Mouse (Mus musculus): ENCODE data around the gene Zfpm1. TPM values are rescaled to one million over a fixed set of nuclear protein-coding genes. Genes with fewer than 3 reads are reported as not detected.

Gene Zfpm1
- total RNA-seq, 2 experiments from 2014 or later: 8.6 to 12.2 TPM

DNA sequence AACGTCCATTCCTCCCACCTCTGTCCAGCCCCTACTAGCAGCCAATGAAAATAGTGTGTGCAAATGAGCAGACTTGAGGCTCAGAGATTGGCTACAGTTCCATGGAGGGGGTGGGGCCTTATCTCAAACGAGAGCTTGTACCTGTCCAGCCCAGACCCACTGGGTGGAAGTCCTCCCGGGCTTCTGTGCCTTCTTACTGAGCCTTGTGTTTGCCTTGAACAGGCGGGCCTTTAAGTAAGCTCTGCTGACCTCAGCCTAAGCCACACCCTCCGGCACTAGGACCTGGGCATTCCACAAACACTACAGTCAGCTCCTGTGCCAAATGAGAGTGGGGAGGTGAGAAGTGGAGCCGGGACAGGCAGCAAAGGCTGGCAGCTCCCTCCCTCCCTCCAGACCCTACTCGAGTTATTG is 12.3 kb downstream of the Zfpm1 start:
- no peak for DNase-seq
- intact Hi-C loops (cut with DNase I): no loop called here

DNA sequence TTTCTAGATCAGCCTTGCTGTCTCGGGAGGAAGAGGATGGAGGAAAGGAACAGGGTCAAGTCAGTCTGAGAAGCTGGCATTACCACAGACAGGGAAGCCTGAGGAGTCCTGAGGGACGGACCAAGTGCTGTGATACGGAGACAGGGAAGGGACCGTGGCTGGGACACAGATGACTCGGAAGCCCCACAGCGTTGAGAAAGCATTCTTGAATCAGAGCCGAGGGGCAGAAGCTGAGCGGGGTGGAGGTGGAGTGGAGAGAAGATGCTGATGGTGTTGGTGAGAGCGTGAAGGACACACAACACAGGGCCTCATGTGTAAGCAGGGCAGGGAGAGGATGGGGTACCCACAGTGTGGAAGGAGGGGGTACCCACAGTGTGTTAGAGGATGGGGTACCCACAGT is 13.4 kb downstream of the Zfpm1 start:
- no peak for DNase-seq
- intact Hi-C loops (cut with DNase I): no loop called here

DNA sequence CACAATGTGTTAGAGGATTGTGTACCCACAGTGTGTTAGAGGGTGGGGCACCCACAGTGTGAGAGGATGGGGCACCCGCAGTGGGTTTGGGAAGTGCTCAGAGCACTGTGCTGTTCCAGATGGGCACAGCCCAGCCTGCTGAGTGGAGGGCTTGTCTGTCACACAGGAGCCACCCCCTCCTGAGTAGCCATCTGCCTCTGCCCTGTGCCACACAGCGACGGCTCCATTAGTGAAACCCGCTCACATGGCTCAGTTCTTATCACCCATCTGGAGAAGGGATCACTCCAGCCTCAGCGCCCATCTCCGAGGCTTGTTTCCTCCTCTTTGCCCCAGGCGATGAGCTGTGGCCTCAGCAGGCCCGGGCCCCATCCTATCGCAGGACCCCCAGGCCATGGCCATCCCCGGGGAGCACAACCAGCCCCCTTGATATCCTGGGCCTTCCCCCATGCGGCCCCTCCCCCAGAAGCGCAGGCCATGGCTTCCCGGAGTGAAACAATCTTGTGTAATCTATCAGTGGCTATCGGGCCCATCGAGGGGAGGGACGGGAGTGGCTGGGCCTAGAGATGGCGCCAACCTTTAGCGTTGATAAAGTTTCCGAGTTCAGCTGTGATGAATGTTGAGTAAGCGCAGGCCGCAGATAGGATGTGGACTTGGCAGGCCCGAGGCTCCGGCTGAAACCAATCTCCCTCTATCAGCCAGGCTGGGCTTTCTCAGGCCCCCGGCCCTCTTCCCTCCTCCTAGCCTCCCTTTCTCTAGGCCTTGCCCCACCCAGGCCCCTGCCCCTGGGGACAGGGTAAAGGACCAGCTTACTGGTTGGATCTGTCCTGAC is 14.4 kb downstream of the Zfpm1 start:
- peak; percentile 90 for DNase-seq
- intact Hi-C loops (cut with DNase I): no loop called here

DNA sequence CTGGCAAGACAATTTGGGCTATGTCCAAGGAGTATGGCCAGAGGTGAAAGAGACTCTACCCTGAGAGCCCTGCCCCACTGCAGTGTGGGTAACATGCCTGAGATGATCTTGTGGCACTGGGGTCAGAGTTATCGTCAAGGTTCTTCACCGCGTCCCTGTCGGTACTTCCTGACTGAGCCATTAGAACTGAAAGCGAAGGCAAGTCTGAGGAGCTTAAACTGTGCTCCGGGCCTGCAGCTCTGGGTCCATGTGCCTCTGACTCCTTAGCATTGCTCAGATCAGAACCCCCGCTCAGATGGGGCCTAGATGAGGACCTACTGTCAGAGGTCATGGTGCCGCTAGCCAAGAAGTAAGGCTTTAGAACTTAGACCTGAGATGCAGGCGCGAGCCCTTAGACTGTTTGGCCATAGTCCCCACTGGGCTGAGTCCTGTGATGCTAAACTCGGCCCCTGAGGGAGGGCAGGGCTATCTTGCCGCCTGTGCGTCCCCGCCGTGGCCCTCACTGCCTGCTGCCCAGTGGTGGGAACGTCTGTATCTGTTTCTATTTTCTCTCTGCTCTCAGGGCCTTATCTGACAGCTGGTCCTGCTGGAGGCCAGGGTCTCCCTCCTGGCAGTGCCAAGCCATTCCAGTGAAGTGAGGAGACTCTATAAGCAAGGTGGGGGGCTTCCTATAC is 17.8 kb downstream of the Zfpm1 start:
- DNase-seq: no peak
- intact Hi-C loops (cut with DNase I): no loop called here

DNA sequence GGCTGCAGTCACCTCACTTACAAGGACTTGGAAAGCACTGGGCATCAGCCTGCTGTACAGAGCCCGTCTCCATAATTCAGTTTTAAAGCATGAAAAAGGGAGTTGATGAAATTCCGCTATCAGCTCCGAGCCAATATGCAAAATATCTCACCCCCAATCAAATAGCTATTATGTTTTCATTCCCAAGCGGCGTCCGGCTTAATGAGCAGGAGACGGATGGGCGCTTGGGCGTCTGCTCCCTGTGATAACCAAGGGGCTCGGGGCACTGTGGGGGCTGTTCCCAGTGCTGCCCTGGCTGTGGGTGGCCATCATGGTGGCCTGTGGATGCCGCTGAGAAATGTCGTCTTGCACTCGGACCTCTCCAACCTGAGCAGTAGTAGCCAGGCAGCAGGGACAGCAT is 19.1 kb downstream of the Zfpm1 start:
- intact Hi-C loops (cut with DNase I): no loop called here
- DNase-seq: no peak

DNA sequence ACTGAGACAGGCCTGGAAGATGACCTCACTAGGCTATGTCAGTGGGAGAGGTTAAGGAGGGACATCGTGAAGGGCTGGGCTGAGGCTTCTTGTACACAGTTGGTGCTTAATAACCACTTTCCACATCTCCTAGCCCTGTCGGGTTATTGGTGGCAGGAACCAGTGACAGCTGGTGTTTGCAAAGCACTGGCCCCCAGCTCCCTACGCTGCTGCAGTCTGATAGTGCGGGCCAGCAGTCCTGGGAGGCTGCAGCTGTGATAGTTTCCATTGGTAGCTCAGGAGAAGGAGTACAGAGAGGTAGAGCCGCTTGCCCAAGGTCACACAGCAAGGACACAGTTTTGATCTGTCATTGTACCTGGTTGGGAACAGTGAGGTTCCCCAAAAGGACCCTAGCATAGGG is 19.9 kb downstream of the Zfpm1 start:
- intact Hi-C loops (cut with DNase I): no loop called here
- DNase-seq: no peak

DNA sequence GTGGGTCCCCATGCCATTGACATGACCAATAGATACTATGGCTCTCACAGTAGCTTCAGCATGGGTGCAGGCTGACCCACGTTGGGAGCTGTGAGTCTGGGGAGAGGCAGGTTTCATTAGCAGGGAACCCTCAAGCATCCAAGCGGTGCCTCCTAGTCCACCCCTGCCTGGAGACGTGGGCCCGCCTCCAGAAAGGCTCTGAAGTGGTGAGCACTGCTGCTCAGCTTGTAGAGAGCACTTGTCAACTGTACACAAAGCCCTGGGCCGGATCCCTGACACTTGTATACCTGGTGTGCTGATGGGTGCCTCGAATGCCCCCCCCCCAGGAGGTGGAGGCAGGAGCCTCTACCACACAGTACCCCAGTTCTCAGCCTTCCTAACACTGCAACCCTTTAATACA is 21.5 kb downstream of the Zfpm1 start:
- intact Hi-C loops (cut with DNase I): no loop called here
- DNase-seq: no peak

DNA sequence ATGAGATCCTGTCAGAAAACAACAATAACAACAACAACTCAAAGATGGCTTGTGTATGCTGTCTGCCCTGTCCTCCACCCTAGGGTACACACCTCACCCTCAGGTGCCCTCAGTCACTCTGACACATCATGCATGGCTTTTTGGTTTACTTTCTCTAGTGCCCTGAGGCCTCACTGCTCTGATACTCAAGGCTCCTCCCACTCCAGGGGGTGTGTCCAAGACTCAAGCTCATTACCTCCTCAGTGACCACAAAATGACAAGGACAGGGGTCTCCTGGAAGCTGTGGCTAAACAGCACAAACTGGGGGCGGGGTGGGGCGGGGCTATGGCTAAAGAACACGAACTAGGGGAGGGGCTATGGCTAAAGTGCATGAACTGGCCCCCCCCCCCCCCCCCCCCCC is 22.1 kb downstream of the Zfpm1 start:
- intact Hi-C loops (cut with DNase I): no loop called here

DNA sequence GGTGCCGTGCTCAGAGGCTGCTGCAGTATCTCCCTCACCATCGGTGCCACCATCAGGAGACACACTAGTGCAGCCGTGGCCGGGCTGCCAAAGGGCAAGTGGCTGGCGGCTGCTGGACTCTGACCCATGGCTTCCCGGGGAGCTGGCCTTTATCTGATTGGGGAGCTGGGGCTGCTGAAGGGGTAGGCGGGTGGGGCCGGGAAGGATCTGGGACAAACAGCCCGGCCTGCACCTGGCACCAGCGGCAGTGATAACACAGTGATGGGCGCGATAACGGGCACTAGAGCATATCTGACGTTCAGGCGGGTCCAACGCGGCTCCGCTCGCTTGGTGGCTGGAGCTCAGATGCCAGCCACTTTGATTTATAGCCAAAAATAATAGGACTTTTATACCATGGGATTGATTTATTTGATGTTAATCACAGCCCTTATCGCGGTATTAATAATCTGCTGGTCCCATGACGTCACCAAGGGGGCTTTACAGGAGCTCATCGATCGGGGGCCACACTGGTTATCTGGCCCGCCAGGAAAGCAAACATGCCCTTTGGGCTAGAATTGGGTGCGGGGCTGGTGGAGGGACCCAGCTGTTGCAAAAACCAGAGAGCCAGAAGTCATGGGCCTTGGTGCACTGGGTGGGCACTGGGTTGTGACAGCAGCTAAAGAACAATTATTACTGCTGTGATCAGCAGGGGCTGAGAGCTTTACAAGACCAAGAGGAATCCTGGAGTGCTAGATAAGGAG is 24.9 kb downstream of the Zfpm1 start:
- no peak for DNase-seq
- intact Hi-C loops (cut with DNase I): no loop called here

More for the DNA sequence above, 22.1 kb downstream of the Zfpm1 start:
- DNase-seq: no peak

DNA sequence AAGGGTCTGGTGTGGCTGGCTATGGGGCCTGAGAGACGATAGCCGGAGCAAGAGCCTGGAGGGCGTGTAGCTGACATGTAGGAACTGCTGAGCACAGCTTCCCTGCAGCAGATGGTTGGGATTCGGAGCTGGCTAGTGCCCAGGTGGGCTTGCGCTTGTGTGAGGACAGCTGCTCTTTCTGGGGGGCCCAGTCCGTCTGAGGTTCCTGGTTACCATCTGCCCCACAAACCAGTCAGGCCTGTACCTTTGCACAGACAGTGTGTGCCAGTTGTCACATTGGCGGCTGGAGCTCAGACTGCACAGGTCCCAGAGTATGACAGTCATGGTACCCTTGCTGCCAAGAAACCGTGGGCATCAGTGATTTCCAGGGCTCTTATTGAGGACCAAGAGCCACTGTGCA is 25.9 kb downstream of the Zfpm1 start:
- peak; percentile 95 for DNase-seq
- intact Hi-C loops (cut with DNase I): no loop called here

DNA sequence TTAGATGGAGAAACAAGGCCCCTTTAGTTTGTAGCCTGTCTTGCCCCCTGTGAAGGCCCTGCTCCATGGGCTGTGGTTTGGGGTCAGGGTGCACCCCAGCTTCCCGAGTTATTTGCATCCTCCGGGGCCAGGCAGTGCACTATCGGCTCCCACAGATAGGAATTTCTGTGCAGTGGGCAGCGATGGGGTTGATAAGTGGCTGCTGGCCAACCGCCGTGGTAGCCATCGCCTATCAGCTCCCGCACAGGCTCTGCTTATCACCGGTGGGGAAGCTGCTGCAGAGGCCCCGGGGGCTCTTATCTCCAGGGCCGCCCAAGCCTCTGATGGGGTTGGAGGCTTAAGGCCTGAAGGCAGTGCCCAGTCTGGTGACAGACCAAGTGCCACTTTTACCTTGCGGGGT is 27.3 kb downstream of the Zfpm1 start:
- no peak for DNase-seq
- intact Hi-C loops (cut with DNase I): no loop called here

DNA sequence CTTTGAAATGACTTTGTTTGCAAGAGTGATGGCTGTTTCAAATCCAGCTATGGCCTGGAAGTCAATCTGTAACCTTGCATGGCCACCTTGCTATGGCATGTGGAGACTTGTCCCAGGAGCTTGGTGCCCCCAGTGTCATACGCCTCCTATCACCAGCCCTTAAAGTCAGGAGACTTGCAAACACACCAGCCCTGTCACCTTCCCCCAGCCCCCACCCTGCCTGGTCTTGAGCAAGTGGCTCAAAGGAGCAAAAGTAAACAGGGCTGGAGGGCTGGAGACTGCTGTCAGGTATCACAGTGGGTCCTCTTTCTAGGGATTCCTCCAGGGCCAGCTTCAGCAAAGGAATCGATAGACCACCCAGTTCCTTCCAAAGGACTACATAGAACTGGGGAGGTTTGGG is 29.2 kb downstream of the Zfpm1 start:
- no peak for DNase-seq
- intact Hi-C loops (cut with DNase I): no loop called here

DNA sequence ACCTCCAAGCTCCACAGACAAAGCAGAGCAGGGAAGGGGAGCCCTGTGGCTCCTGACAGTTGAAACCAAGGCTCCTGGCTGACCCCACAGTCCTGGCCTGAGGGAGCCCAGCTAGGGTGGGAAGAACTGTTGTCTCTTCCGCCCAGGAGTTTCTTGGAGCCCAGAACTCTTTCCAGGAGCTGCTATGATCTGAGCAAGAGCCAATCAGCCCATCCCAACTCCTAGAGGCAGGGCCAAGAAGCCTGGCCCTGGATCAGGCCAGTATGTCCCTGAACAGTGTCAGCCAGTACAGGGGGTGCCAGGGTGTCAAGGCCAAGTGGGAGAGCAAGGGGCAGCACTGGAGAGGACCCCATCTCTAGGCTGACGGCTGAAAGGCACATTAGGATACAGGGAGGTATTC is 30.6 kb downstream of the Zfpm1 start:
- DNase-seq: no peak
- intact Hi-C loops (cut with DNase I): no loop called here

DNA sequence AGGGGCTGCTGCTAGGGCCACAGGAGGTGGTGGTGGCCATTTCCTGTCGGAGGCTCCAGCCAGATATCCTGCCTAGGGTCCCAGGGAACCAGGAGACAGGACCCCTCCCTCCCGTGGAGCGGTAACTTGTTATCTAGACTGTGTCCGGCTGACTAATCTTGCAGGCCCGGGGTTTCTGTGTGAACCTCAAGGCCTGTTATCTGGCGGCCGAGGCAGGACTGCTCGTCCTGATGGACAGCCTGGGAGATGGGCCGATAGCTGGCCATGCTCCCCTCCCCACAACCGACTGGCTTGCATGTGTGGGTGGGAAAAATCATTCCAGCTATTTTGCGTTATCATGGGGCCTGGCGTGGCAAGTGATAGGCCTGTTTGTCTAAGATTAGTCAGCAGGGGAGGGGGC is 31.4 kb downstream of the Zfpm1 start:
- intact Hi-C loops (cut with DNase I): no loop called here
- DNase-seq: no peak

DNA sequence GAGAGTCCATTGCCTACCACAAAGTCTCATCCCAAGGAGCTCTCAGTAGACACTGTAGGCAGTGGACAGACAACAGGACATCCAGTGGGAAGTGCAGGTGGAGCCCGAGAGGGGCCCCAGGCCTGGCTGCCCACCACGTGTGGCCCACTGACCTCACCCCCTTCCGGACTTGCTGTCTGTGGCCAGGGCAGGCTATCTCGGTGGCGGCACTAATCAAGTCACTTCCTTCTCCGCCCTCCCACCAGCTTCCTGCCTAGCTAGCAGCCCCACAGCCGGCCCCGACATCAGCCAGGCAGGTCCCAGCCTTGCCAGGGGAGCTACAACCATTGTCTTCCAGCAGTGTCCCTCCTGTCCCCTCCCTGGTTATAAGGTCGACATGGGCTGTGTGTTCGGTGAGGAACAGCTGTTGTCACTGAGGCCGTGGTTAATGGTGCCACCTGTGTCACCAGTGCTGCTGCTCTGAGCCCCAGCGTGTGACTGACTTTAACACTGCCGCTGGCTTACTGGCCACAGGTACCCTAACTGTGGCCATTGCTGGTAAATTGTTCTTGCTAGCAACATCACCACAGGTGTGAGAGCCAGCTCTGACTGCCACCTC is 33.1 kb downstream of the Zfpm1 start:
- intact Hi-C loops (cut with DNase I): no loop called here

DNA sequence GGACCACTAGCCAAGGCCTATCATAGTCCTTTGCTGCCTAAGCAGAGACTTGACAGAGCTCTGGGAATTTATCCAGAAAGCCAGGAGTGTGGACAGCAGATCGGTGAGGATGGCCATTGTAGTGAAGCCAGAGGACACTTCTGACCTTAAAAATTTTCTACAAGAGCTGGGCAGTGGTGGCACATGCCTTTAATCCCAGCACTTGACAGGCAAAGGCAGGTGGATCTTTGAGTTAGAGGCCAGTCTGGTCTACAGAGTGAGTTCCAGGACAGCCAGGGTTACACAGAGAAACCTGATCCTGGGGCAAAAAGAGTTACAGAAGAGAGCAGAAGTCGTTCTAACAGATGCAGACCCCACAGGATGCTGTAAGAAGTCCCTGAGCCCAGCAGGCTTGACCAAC is 34.5 kb downstream of the Zfpm1 start:
- DNase-seq: no peak
- intact Hi-C loops (cut with DNase I): no loop called here

More for the DNA sequence above, 33.1 kb downstream of the Zfpm1 start:
- no peak for DNase-seq

DNA sequence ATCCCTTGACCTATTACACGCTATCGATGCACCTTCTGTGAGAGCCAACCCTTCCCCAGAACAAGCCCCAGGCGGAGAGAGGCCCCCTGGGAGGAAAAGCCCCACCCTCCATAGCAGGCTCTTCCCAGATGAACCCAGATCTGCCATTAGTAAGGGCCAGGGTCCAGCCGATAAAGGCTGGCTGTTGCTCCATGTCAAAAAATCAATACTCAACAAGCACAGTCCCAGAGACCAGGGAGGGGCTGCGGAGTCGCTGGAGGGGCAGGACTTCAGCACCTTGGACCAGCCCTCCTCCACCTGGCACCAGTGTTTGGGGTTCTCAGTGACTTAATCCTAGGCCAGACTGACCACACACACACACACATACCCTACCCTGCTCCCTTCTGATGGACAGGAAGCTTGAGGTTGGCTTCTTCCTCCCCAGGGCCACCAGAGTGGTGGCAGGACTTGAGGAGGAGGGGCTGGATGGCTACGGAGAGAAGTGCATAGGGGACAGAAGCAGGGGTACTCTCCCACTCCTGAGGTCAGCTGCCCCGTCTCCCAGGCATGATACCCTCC is 36.1 kb downstream of the Zfpm1 start:
- no peak for DNase-seq
- intact Hi-C loops (cut with DNase I): no loop called here

DNA sequence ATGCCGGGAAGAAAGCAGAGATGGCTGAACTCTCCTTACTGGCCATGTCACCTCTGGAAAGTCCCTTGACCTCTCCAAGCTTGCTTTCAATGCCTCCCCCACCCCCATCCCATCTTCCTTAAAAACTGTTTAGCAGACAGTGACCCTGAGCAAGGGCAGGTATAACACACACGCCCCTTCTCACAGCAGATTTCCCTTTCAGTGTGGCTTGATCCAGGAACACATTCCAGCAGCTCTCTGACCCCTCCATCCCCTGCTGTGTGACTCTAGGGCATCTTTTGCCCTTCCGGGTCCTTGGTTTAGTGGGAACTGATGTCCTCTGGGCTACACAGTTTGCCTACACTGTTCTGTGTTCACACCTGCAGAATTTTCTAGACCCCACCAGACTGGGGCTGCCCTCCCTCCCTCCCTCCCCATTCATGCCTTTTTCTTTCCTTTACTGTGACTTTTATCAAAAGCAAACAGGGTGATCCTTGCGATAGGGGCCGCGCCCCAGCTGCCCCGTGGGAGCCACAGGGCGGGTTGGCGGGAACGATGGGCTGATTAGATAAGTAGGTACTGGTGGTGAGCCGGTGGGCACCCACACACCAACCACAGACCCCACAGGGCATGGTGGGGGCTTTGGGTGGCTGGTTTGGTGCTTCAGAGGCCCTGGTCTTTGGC is 37.2 kb downstream of the Zfpm1 start:
- no peak for DNase-seq
- intact Hi-C loops (cut with DNase I): no loop called here

DNA sequence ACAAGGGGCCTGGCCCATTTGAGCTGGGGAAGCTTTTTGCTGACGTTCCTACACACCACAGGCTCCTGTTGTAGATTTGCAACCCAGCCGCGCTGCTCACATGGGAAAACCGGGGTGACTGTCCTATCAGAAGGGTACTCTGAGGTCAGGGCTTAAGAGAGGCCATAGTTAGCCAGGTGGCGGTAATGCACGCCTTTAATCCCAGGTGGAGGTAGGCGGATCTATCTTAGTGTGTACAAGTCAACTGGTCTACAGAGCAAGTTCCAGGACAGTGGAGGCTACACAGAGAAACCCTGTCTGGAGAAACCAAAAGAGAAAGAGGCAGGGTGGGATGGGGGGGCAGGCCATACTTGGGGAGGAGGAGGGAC is 37.8 kb downstream of the Zfpm1 start:
- intact Hi-C loops (cut with DNase I): no loop called here
- DNase-seq: no peak

DNA sequence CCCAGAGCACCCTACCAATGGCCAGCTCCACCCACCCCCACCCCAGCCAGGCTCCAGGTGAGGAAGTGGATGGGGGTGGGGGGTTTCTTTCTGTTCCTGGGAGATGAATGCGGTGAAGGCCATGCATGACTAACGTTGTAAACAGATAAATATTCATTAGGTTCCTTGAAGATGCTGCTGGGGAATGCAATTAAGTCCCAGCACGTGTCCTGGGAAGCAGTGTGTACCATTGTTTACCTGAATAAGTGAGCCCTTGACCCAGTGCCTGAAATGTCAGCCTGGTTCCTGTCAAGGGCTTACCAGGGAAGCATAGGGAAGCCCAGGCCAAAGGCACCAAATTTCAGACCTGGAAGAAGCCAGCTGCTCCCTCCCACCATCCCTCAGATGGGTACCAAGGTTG is 38.6 kb downstream of the Zfpm1 start:
- intact Hi-C loops (cut with DNase I): no loop called here

More for the DNA sequence above, 38.6 kb downstream of the Zfpm1 start:
- no peak for DNase-seq

Data from left cerebral cortex, postnatal 4 days (tissue).